Mouse (Mus musculus) mouse embryonic stem cell (cell line): ENCODE data around the gene Tubb3.

Experiments used
- in situ Hi-C, 2 experiments: fragments of 300-500 bp; cut with MboI; formaldehyde crosslinking; loops; 1 replicate in 1 of 2; 3 replicates in 1 of 2; pipeline ENCODE4 v1.14.3; 2019 to 2020; ENCODE audit warnings: low sequenced_read_pairs in 2 of 2, low pct_unique_long_range_greater_than_20kb in 1 of 2, mixed read lengths in 1 of 2; ENCODE audit not compliant: unreplicated experiment in 1 of 2

Gene Tubb3

DNA sequence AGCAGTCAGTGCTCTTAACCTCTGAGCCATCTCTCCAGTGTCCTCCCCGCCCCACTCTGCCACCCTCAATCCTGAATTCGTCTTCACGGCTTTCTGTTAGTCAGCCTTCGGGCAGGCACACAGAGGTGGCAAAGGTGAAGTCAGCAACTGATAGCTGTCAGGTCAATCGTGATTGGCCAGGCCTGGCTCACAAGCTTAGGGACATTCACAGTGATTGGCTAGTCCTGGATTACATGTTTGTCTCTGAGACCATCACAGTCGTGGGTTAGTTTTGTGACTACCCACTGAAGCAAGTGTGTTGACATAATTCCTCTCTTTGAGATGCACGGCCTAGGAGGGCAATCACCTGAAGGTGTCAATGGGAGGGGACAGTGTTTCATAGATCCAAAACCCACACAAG lies 42.1 kb downstream of the Tubb3 start:
- in situ Hi-C loops: no loop called here

GRCm38 (mm10) chr8:123453951-123454350 lies 42.7 kb downstream of the Tubb3 start:
- in situ Hi-C loops: no loop called here

- in situ Hi-C loops: no loop called here
Observed at GRCm38 (mm10) chr8:123454559-123454958, 43.3 kb downstream of the Tubb3 start.

GRCm38 (mm10) chr8:123463651-123464050 lies 52.4 kb downstream of the Tubb3 start:
- in situ Hi-C loops: no loop called here

- in situ Hi-C loops: no loop called here
Observed at GRCm38 (mm10) chr8:123467476-123467875, 56.3 kb downstream of the Tubb3 start.
